Mouse (Mus musculus) B cell, adult 2 months (primary cell): ENCODE measurements around the gene Phb.

ENCODE experiments used
- DNase-seq, 2 experiments: peaks; one replicate each; pipeline ENCODE4 v3.0.0; 2022

Gene Phb

GRCm38 (mm10) chr11:95713225-95713810, 46.6 kb downstream of the Phb start:
- DNase-seq = peak; percentile 70 to 76

GRCm38 (mm10) chr11:95713811-95714241, 47.1 kb downstream of the Phb start:
- DNase-seq = no peak

GRCm38 (mm10) chr11:95714411-95714810, 47.7 kb downstream of the Phb start:
- DNase-seq = peak; percentile 14 to 15

- DNase-seq = no peak
Observed at GRCm38 (mm10) chr11:95716136-95716535, 49.4 kb downstream of the Phb start.

- no peak for DNase-seq
Observed at GRCm38 (mm10) chr11:95719356-95719755, 52.6 kb downstream of the Phb start.

- no peak for DNase-seq
Observed at GRCm38 (mm10) chr11:95723287-95723686, 56.5 kb downstream of the Phb start, which contains the start of gene B130006D01Rik. Gene B130006D01Rik, plus strand, starts transcription at chr11:95723587.

- DNase-seq = no peak
Observed at GRCm38 (mm10) chr11:95724466-95724865, 57.7 kb downstream of the Phb start.

- DNase-seq = no peak
Observed at GRCm38 (mm10) chr11:95726156-95726555, 59.4 kb downstream of the Phb start.

GRCm38 (mm10) chr11:95727947-95728346, 61.2 kb downstream of the Phb start:
- DNase-seq = no peak

GRCm38 (mm10) chr11:95728916-95729907, 62.5 kb downstream of the Phb start:
- DNase-seq = no peak
